Mouse (Mus musculus) layer of hippocampus, adult 2 months (tissue): ENCODE results near the gene Vwc2l. TPM values are rescaled to one million over a fixed set of nuclear protein-coding genes. Genes with fewer than 3 reads are reported as not detected.

Source experiments
- DNase-seq, 2 experiments: peaks; one replicate each; pipeline ENCODE4 v3.0.0; 2022; ENCODE audit warnings: low spot score in 2 of 2
- H3K27ac ChIP-seq: fragments of 200-600 bp; 2 replicates; pipeline ENCODE4 v1.8.1; 2022
- H3K4me3 ChIP-seq: fragments of 200-600 bp; 2 replicates; pipeline ENCODE4 v1.8.1; 2022; ENCODE audit warnings: mild to moderate bottlenecking
- CTCF ChIP-seq: fragments of 200-600 bp; conservative IDR thresholded peaks from 2 replicates; pipeline ENCODE4 v1.8.1; 2022; ENCODE audit warnings: antibody characterized with exemption, mild to moderate bottlenecking, moderate library complexity
- long read RNA-seq, 2 experiments: library from polyadenylated mRNA; stranded (forward); transcript quantifications; one replicate each; pipeline ENCODE4 v2.0.0; 2021; ENCODE audit warnings: borderline mapping rate in 2 of 2
- total RNA-seq, 2 experiments: library from RNA; stranded (reverse); gene quantifications; 2 replicates each; pipeline ENCODE4 v1.2.3; 2021

Vwc2l gene
- 1 to 10 TPM; 4.6 to 4.7 TPM for total RNA-seq
- long read RNA-seq, experiment 1, full-length matches to known transcripts, result 1 of 2 reads
- long read RNA-seq, experiment 1, partial matches to known transcripts, result 0 of 2 reads
- long read RNA-seq, experiment 1, other reads (novel, unspliced or antisense), result 1 of 2 reads
- long read RNA-seq, experiment 2, full-length matches to known transcripts, result 1 of 1 reads
- long read RNA-seq, experiment 2, partial matches to known transcripts, result 0 of 1 reads
- long read RNA-seq, experiment 2, other reads (novel, unspliced or antisense), result 0 of 1 reads

DNA sequence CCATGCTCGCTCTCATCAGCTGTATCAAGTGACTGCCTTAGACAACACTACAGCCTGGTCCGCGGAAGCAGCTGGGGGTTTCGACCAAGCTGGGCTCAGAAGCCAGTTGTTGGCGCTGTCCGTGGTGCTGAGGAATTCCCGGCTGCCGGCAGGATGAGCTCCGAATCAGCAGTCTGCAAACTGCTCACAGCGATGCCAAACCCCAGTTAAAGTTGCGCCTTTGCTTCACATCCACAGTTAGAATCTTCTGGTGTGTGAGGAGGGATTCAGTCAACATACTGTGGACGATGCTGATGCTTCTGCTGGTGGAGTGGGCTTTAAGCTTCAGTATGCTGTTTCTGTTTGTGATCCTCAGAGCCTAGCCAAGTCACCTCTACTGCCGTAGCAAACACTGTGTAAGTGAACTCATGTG lies at the start of gene Vwc2l:
TSS of gene Vwc2l (plus strand) at position 61 of the 412 bp plus-strand sequence.
- DNase-seq, result peak; percentile 15 to 38
- no peak within 1 kb of the TSS for H3K27ac ChIP-seq
- peak within 1 kb of the TSS; percentile 42 for H3K4me3 ChIP-seq
- no peak for TF ChIP-seq CTCF

DNA sequence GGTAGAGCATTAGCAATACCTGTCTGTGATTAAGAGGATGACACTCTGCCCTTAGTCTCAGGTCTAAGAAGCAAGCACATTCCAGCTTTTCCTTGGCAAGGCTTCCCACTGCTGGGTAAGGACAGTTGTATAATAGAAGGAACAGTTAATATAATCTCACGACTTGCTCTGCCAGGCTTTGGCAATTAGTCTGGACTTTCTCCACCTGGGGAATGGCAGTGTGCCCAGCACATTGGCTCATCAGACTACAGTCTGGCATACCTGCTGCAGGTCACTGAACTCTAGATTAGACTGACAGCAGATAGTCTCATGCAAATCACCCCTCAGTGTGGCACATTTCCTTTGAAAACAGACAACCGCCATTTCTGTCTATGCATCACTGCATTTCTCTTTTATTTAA lies 33.0 kb upstream of the Vwc2l start:
- TF ChIP-seq CTCF, result no peak
- H3K4me3 ChIP-seq, result no peak overlapping the region
- no peak overlapping the region for H3K27ac ChIP-seq
- no peak for DNase-seq

DNA sequence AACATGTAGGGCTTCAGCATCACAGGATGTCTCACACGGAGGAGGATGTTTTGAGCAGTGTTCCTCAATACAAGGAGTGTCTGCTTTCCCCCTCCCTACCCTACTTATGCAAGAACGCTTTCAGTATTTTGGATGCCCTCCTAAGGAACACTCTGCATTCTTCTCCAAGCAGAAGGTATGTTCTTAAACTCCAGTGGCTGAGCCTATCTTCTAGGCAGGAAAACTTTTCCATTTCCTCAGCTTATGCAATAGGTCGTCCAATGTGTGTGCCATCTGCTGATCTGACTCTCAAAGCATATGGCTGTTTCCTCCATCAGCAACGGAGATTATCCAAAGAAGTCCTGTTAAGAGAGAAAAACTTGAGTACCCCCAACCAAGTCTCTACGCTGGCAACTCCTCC lies 25.2 kb upstream of the Vwc2l start:
- DNase-seq, result peak in 1 of 2 experiments; percentile 11
- Histone ChIP-seq H3K4me3 (no peak overlapping the region), H3K27ac (no peak overlapping the region)
- TF ChIP-seq CTCF, result no peak

DNA sequence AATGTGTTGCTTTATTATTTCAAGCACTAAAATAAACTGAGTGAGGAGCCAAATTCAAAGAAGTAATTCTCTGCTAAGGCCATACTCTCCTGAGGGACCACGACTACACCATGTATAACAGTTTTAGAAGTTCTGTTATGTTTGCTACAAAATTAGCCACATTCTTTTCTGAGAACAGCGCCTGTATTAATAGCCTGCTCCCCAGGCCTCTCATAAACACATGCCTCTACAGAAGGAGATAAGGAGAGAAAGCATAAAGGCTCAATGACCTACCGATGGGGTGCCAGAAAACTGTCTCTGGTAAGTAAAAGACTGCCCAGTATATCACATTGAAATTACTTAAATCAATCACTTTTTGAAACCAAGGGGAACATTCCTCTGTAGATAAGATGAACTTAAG lies 21.6 kb upstream of the Vwc2l start:
- no peak for TF ChIP-seq CTCF
- DNase-seq, result no peak

DNA sequence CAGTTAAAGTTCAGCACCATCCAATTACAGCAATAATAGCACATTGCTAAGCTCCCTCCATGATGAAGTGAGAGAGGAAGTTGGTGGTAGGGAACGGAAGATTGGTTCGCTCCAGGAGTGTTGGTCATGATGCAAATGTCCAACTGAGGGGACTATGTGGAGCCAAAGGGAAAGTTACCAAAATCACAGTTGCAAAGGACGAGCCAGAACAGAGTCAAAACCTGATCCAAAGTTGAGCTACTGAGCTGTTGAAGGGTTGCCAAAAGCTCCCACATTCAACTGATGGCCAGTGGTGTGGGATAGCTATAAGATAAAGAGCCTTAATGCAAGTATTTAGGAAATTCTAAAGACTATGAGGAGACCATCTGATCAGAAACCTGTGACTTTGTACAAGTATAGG lies 19.7 kb upstream of the Vwc2l start:
- no peak for TF ChIP-seq CTCF
- DNase-seq, result no peak
- no peak overlapping the region for H3K27ac ChIP-seq
- H3K4me3 ChIP-seq, result no peak overlapping the region

More for the DNA sequence above, 21.6 kb upstream of the Vwc2l start:
- Histone ChIP-seq H3K27ac (no peak overlapping the region), H3K4me3 (no peak overlapping the region)

DNA sequence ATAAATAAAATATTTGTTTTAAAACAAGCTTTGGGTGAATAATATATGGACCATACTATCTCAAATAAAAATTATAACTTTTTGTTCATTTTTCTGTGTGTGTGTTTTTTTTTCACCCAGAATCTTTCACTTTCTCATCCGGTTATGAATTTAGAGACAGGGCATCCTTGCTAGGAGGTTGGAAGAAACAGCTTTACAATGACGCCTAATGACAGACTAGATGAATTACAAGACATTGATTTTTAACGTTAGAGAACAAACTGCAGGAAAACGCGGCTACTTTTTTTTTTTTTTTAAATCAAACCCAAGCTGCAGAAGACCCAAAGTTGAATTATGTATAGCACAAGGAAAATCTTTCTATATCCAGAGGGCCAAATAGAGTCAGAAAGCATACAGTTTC lies 470 bp upstream of the Vwc2l start:
- Histone ChIP-seq H3K27ac (no peak overlapping the region), H3K4me3 (peak overlapping the region; percentile 42)
- peak; percentile 66 for TF ChIP-seq CTCF
- DNase-seq, result peak in 1 of 2 experiments; percentile 7

DNA sequence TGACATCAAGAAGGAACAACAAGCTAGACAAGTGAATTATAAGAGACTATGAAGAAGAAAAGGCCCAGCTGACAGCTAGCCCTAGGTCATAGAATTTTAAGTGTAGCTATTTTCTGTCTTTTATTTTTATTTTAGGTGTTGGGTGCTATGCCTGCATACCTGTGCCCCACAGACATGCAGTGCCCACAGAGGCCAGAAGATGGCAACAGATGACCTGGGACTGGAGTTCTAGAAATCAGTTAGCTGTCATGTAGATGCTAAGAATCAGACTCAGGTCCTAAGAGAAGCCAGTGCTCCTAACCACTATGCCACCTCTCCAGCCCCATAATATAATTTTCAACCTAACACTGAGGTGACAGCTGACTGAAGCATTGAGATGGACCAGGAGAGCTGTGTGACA lies 61.6 kb downstream of the Vwc2l start:
- no peak overlapping the region for H3K27ac ChIP-seq
- H3K4me3 ChIP-seq, result no peak overlapping the region
- DNase-seq, result no peak
- TF ChIP-seq CTCF, result peak; percentile 49

DNA sequence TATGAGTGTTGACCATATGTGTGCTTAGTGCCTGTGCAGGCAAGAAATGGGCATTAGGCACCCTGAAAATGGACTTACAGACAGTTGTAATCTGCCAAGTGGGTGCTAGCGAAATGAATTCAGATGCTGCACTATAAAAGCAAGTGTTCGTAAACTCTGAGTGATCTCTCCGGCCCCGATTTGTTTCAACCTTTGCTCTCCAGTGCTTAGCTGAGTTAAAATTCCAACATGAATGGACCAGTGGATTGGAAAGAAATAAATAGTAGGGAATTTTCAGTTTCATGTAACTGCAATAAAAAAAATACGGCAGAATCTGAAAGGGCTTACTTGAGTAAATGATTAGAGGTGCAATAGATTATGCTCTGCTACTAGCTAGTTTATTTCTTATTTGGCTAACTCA lies 66.1 kb downstream of the Vwc2l start:
- no peak for DNase-seq
- no peak for TF ChIP-seq CTCF
- Histone ChIP-seq H3K4me3 (no peak overlapping the region), H3K27ac (no peak overlapping the region)

DNA sequence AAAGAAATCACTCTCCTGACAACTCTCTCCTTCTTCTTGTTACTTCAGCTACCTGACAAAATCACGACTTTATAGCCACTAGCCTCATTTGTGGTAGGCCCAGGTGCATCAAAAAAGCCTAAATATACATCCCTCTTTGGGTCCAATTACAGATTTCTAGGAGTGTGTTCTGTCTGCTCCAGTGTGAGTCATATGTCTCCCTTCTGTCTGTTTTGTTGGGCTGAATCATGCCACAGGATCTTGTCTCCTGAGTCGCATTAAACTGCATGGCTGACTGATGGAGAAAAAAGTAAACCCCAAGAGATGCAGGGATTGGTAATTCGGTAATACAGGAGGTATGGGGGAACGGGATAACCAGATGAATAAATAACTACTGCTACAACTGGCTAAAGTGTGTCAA lies 69.6 kb downstream of the Vwc2l start:
- peak in 1 of 2 experiments; percentile 25 for DNase-seq
- Histone ChIP-seq H3K4me3 (no peak overlapping the region), H3K27ac (no peak overlapping the region)
- TF ChIP-seq CTCF, result no peak

DNA sequence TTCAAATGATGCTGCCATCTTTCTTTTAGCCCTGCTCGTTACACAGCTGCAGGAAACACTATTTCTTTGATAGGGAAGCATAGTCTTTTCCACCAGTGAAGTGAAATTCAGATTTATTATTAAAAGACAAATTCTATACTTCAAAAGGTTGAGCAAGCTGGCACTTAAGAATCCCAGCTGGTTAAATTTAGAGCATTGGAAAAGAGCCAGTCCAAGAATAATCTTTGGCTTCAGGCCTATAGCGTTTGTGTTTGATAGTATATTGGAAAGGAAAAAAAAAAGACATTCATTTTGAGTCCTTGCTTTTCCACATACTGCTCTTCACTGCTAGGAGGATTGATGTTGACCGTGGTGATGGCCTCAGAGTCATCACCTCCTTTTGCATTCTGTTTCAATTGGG lies 77.9 kb downstream of the Vwc2l start:
- H3K4me3 ChIP-seq, result no peak overlapping the region
- DNase-seq, result no peak
- TF ChIP-seq CTCF, result no peak

DNA sequence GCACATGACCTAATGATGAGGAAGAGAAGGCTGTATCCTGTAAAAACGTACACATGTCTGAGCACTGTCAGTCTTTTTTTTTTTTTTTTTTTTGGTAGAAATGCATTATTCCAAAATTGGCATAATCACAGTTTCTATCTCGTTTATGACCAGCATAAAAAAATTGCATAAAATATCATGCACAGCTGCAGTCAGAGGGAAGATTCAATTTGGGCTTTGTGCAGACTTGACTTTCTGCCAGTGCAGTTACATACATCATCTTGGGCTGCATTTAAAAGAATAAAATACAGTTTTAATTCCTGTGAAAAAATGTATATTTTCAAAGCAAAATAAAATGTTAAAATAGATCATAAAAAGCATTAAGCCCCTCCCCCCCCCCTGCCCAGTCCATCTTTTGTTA lies 97.6 kb downstream of the Vwc2l start:
- DNase-seq, result no peak
- no peak overlapping the region for H3K27ac ChIP-seq
- H3K4me3 ChIP-seq, result no peak overlapping the region
- TF ChIP-seq CTCF, result no peak

More for the DNA sequence above, 77.9 kb downstream of the Vwc2l start:
- H3K27ac ChIP-seq, result no peak overlapping the region

DNA sequence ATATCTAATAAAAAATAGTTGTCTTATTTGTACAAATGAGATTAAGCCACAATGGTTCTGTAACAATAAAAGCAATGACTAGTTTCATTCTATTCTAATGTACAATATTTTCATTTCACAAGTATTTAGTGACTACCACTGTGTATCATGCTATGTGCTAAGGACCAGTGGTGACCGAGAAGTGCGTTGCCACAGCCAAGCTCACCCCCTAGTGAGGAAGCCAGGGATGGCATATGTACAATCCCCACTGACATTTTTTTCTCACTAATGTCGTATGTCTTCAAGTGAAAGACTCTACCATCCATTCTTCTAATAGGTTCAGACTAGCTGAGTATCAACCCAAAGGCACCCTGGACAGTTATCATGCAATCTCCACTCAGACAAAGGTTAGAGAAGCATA lies 107.7 kb downstream of the Vwc2l start:
- peak; percentile 56 for TF ChIP-seq CTCF
- DNase-seq, result no peak
- no peak overlapping the region for H3K27ac ChIP-seq
- H3K4me3 ChIP-seq, result no peak overlapping the region

DNA sequence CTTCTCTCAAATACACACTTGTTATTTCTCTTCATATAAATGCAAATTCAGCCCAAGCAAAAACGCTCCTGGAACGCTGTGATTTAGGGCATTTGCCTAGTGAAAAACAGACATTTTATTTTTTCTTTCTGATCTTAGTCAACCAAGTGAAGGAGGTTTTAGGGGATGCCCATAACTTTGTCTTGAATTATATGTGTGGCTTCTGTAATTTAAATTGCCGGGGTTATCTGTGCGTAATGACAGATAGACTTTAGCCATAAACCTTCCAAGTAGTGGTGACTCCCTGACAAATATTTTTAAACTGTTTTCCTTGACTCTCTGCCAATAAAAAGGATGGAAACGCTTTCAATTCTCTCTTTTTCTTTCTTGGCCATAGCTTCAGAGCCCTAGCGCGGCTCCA lies 116.7 kb downstream of the Vwc2l start:
- DNase-seq, result no peak
- Histone ChIP-seq H3K4me3 (no peak overlapping the region), H3K27ac (no peak overlapping the region)
- TF ChIP-seq CTCF, result no peak

DNA sequence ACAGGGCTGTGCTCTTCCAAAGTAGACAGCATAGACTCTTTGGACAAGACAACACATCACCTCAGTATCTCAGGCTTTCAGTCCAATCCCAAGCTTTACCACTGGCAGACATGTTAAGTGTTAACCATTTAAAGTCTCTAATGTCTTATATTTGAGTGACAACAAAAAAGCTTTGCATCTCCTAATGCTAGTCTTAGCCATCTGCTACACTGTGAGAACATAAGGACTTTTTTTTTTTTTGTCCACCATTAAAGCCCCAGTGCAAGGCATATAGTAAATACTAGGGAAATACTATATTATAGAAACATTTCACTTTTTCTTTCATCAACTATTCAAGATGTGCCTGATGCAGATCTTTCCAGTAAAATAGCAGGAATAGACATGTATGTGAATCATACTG lies 119.8 kb downstream of the Vwc2l start:
- no peak for TF ChIP-seq CTCF
- no peak overlapping the region for H3K4me3 ChIP-seq

More for the DNA sequence above, 119.8 kb downstream of the Vwc2l start:
- H3K27ac ChIP-seq, result no peak overlapping the region
- no peak for DNase-seq
